Mouse (Mus musculus): Measurements from ENCODE around the gene Zfp704. TPM values are rescaled to one million over a fixed set of nuclear protein-coding genes. Genes with fewer than 3 reads are reported as not detected.
A peak's percentile ranks its signal among the peaks of the same experiment; 100 is the strongest.

The Zfp704 gene
- polyA plus RNA-seq, 1 experiment: 1.7 TPM

DNA sequence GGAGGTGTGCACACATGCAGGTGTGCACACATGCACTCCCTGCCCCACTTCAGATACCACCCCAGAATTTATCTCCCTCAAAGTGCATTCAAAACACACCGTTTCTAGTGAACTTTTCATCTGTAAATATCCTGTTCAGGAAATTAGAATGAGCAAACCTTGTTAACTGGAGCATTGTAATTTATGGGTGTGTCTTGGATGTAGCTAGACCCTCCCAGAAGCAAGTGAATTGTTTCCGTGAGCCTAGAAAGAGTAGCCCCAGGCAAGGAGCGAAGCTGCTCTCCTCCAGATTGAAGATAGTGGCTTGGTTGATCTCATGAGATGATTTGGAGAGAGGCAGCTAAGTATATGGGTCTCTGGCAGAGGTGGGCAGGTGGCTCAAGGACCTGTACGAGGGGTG is 1.3 kb upstream of the Zfp704 start:
- TF ChIP-seq MYOG (IDR thresholded peaks at IDR 0.05; ENCODE audit: control insufficient read depth, extremely low read depth, insufficient read length): no peak
- no peak for TF ChIP-seq FOSL1 (IDR thresholded peaks at IDR 0.05; ENCODE audit: insufficient read depth, low read length, poor library complexity, severe bottlenecking)
- no peak for TF ChIP-seq CEBPB (IDR thresholded peaks at IDR 0.05; ENCODE audit: low read depth)
- no peak for TF ChIP-seq MYOD1 (IDR thresholded peaks at IDR 0.05; ENCODE audit: control insufficient read depth, insufficient read length, low read depth)
- TF ChIP-seq MAX (IDR thresholded peaks at IDR 0.05): no peak
- TF ChIP-seq USF1 (IDR thresholded peaks at IDR 0.05; ENCODE audit: low read depth): no peak
- no peak for TF ChIP-seq CTCF (IDR thresholded peaks at IDR 0.05; ENCODE audit: control insufficient read depth, insufficient read depth, insufficient read length)
- H3K27me3 ChIP-seq (ENCODE audit: control insufficient read depth, insufficient read depth, insufficient read length): no peaks in the 10 kb centered on the region

DNA sequence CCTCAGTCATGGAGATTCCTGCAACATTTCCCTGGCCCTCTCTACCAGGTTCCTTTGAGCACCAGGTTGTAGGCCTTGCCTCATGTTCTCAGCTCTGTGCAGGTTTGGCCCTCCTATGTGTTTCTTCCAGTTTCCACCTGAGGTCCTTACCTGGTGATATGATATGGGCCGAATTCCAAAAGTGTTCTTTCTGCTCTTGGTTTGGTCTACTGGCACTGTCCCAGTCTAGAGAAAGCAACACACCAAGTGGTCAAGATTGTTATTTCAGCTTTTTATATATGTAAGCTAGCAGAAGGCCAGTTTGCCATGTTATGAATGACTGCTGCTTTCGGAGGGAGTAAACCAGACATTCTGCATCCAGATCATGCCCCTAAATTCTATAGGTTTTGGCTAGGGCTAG is 541 bp upstream of the Zfp704 start:
- Histone ChIP-seq H3K4me3 (ENCODE audit: insufficient read depth, poor library complexity, severe bottlenecking) (no peak overlapping the region), H3K27me3 (ENCODE audit: control insufficient read depth, insufficient read depth, insufficient read length) (no peaks in the 10 kb centered on the region), H3K79me3 (ENCODE audit: low read depth) (no peaks in the 10 kb centered on the region), H3K79me2 (ENCODE audit: control insufficient read depth, insufficient read depth) (no peaks in the 10 kb centered on the region), H3K36me3 (ENCODE audit: control insufficient read depth, insufficient read depth) (no peaks in the 10 kb centered on the region), H3ac (ENCODE audit: control insufficient read depth, insufficient read length, low read depth) (no peak overlapping the region)
- TF ChIP-seq CEBPB (IDR thresholded peaks at IDR 0.05; ENCODE audit: low read depth): no peak
- no peak for TF ChIP-seq CTCF (IDR thresholded peaks at IDR 0.05; ENCODE audit: control insufficient read depth, insufficient read depth, insufficient read length)
- TF ChIP-seq FOSL1 (IDR thresholded peaks at IDR 0.05; ENCODE audit: insufficient read depth, low read length, poor library complexity, severe bottlenecking): no peak
- no peak for TF ChIP-seq MYOD1 (IDR thresholded peaks at IDR 0.05; ENCODE audit: control insufficient read depth, insufficient read length, low read depth)

More for the DNA sequence above, 1.3 kb upstream of the Zfp704 start:
- Histone ChIP-seq H3K79me3 (ENCODE audit: low read depth) (no peaks in the 10 kb centered on the region), H3K4me3 (ENCODE audit: insufficient read depth, poor library complexity, severe bottlenecking) (no peak overlapping the region), H3K36me3 (ENCODE audit: control insufficient read depth, insufficient read depth) (no peaks in the 10 kb centered on the region), H3ac (ENCODE audit: control insufficient read depth, insufficient read length, low read depth) (no peak overlapping the region), H3K79me2 (ENCODE audit: control insufficient read depth, insufficient read depth) (no peaks in the 10 kb centered on the region)

DNA sequence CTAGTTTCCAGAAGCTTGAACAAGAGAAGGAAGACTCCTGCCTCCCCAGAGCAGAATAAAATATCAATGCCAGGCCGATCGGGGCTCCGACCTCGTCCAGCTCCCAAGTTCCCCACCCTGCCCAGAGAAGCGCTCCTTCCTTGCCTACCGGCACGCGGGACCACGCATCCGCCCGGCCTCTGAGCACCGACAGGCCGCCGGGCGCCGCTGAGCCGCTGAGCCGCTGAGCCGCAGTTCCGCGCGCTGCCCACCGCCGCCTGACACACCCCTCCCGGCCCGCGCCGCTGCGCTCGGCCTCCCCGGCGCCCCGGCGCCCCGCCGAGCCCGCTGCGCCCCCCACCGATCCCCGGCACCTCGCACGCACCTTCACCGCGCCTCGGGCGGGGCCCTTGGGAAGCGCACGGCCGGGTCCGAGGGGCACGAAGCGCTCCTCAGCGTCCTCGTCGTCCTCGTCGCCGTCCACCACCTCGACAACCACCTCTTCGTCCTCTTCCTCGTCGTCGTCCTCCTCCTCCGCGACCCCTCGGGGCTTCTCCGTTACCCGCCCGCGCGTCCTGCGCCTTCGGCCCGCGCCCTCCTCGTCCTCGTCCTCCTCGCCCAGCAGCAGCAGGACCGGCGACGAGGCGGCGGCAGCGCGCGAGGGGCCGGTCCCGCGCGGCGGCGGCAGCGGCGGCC is 842 bp downstream of the Zfp704 start:
- Histone ChIP-seq H3ac (ENCODE audit: control insufficient read depth, insufficient read length, low read depth) (peak overlapping the region; percentile 91), H3K79me2 (ENCODE audit: control insufficient read depth, insufficient read depth) (no peaks in the 10 kb centered on the region), H3K27me3 (ENCODE audit: control insufficient read depth, insufficient read depth, insufficient read length) (no peaks in the 10 kb centered on the region), H3K4me3 (ENCODE audit: insufficient read depth, poor library complexity, severe bottlenecking) (peak overlapping the region; percentile 28), H3K79me3 (ENCODE audit: low read depth) (no peaks in the 10 kb centered on the region), H3K36me3 (ENCODE audit: control insufficient read depth, insufficient read depth) (no peaks in the 10 kb centered on the region)
- no peak for TF ChIP-seq USF1 (IDR thresholded peaks at IDR 0.05; ENCODE audit: low read depth)
- no peak for TF ChIP-seq MYOD1 (IDR thresholded peaks at IDR 0.05; ENCODE audit: control insufficient read depth, insufficient read length, low read depth)
- no peak for TF ChIP-seq MYOG (IDR thresholded peaks at IDR 0.05; ENCODE audit: control insufficient read depth, extremely low read depth, insufficient read length)
- no peak for TF ChIP-seq MAX (IDR thresholded peaks at IDR 0.05)
- no peak for TF ChIP-seq CEBPB (IDR thresholded peaks at IDR 0.05; ENCODE audit: low read depth)
- TF ChIP-seq CTCF (IDR thresholded peaks at IDR 0.05; ENCODE audit: control insufficient read depth, insufficient read depth, insufficient read length): no peak
- no peak for TF ChIP-seq FOSL1 (IDR thresholded peaks at IDR 0.05; ENCODE audit: insufficient read depth, low read length, poor library complexity, severe bottlenecking)

- H3K36me3 ChIP-seq (ENCODE audit: control insufficient read depth, insufficient read depth): no peaks in the 10 kb centered on the region
- H3ac ChIP-seq (ENCODE audit: control insufficient read depth, insufficient read length, low read depth): peak overlapping the region; percentile 91
- H3K79me3 ChIP-seq (ENCODE audit: low read depth): no peaks in the 10 kb centered on the region
- no peaks in the 10 kb centered on the region for H3K27me3 ChIP-seq (ENCODE audit: control insufficient read depth, insufficient read depth, insufficient read length)
- no peak for TF ChIP-seq MYOG (IDR thresholded peaks at IDR 0.05; ENCODE audit: control insufficient read depth, extremely low read depth, insufficient read length)
- TF ChIP-seq USF1 (IDR thresholded peaks at IDR 0.05; ENCODE audit: low read depth): no peak
- TF ChIP-seq MAX (IDR thresholded peaks at IDR 0.05): no peak
- TF ChIP-seq CTCF (IDR thresholded peaks at IDR 0.05; ENCODE audit: control insufficient read depth, insufficient read depth, insufficient read length): no peak
- no peak for TF ChIP-seq MYOD1 (IDR thresholded peaks at IDR 0.05; ENCODE audit: control insufficient read depth, insufficient read length, low read depth)
- no peak for TF ChIP-seq FOSL1 (IDR thresholded peaks at IDR 0.05; ENCODE audit: insufficient read depth, low read length, poor library complexity, severe bottlenecking)
- TF ChIP-seq CEBPB (IDR thresholded peaks at IDR 0.05; ENCODE audit: low read depth): no peak
- H3K4me3 ChIP-seq (ENCODE audit: insufficient read depth, poor library complexity, severe bottlenecking): peak overlapping the region; percentile 28
- H3K79me2 ChIP-seq (ENCODE audit: control insufficient read depth, insufficient read depth): no peaks in the 10 kb centered on the region
Observed at GRCm38 (mm10) chr3:9608441-9608905, 1.4 kb downstream of the Zfp704 start.

DNA sequence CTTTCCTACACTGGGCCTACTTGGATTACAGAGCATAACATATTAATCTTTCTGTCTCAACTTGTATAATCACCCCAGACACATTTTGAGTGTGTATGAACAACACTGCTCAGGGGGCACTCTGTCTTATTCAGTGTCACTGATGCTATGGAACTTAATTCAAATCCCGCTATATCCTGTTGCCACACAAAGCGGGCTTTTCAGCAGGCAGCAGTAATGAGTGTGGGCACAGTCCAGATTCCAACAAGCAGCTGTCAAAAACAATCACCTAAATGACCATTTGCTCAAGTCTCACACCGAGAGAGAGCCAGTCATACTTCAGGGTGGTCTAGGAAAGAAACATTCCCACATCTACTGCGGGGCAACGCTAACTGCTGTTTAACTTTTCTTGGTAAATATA is 2.2 kb downstream of the Zfp704 start:
- Histone ChIP-seq H3K79me3 (ENCODE audit: low read depth) (no peaks in the 10 kb centered on the region), H3K4me3 (ENCODE audit: insufficient read depth, poor library complexity, severe bottlenecking) (no peak overlapping the region), H3K36me3 (ENCODE audit: control insufficient read depth, insufficient read depth) (no peaks in the 10 kb centered on the region), H3ac (ENCODE audit: control insufficient read depth, insufficient read length, low read depth) (no peak overlapping the region), H3K79me2 (ENCODE audit: control insufficient read depth, insufficient read depth) (no peaks in the 10 kb centered on the region), H3K27me3 (ENCODE audit: control insufficient read depth, insufficient read depth, insufficient read length) (no peaks in the 10 kb centered on the region)
- TF ChIP-seq MYOD1 (IDR thresholded peaks at IDR 0.05; ENCODE audit: control insufficient read depth, insufficient read length, low read depth) (peak; percentile 81), CEBPB (IDR thresholded peaks at IDR 0.05; ENCODE audit: low read depth) (no peak), USF1 (IDR thresholded peaks at IDR 0.05; ENCODE audit: low read depth) (no peak), CTCF (IDR thresholded peaks at IDR 0.05; ENCODE audit: control insufficient read depth, insufficient read depth, insufficient read length) (no peak), MYOG (IDR thresholded peaks at IDR 0.05; ENCODE audit: control insufficient read depth, extremely low read depth, insufficient read length) (no peak), MAX (IDR thresholded peaks at IDR 0.05) (no peak)

All from C2C12 (cell line).